Mouse (Mus musculus): ENCODE results near the gene Gm16506. TPM values are rescaled to one million over a fixed set of nuclear protein-coding genes. Genes with fewer than 3 reads are reported as not detected.
"Not testable (repeated sequence)": the region's sequence is repeated elsewhere in the genome, so short reads cannot be mapped to it uniquely, and the experiment has no call there.

The Gm16506 gene
- polyA plus RNA-seq (2015; fragmentation: Nextera tagmentation; extraction: Ambion mirVana): not detected in 2 replicates

DNA sequence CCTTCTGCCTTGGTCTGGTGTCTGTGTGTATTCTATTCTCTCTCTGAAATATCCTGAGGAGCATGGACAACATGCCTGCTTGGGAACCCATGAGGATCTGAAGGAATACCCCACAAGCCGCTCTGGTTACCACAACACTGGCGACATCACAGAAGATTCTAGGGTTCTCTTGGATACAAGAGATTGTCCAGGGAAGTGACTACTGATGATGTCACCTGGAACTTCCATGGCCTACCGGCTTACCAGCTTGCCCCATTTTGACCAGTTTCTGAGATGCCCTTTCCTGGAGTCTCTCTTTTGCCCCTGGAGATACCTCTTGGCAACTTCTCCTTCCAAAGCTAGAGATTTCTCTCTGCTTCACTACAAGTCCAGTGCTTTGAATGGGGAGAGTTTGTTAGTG lies at the start of gene Gm16506:
Gene Gm16506, minus strand, starts transcription at position 101 of the 400 bp plus-strand sequence.
- not testable (repeated sequence) for H3K27ac ChIP-seq; H3K4me1 ChIP-seq; H3K27me3 ChIP-seq; H3K9ac ChIP-seq; ATAC-seq (ENCODE audit: insufficient number of reproducible peaks, low FRiP score, low TSS enrichment, low read depth); H3K4me2 ChIP-seq; H3K9me3 ChIP-seq; H3K4me3 ChIP-seq; H3K36me3 ChIP-seq
- 97% methylated on average over 3 of the region's 3 CpGs for WGBS

DNA sequence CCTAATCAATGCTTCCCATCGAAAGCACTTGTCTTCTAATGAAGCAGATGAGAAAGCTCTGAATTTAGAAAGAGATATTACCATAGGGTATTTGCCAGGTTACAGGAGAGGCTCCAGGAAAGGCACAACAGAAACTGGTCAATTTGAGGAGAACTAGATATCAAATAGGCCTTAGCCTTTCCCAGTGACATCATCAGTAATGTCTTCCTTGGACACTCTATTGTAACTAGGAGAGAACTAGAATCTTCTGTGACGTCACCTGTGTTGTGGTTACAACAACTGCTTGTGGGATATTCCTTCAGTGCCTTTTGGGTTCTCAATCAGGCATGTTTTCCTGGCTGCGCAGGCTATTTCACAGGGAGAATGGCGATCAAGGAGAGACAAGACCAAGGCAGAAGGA lies 20.3 kb upstream of the Gm16506 start, which contains the start of gene Gm6526:
Gene Gm6526, plus strand, starts transcription at position 301 of the 400 bp plus-strand sequence.
- H3K4me2 ChIP-seq; ATAC-seq (ENCODE audit: insufficient number of reproducible peaks, low FRiP score, low TSS enrichment, low read depth); H3K4me3 ChIP-seq; H3K9ac ChIP-seq; H3K27me3 ChIP-seq; H3K9me3 ChIP-seq; H3K36me3 ChIP-seq; H3K4me1 ChIP-seq; H3K27ac ChIP-seq: not testable (repeated sequence)
- WGBS: 78% methylated on average over 4 of the region's 4 CpGs

DNA sequence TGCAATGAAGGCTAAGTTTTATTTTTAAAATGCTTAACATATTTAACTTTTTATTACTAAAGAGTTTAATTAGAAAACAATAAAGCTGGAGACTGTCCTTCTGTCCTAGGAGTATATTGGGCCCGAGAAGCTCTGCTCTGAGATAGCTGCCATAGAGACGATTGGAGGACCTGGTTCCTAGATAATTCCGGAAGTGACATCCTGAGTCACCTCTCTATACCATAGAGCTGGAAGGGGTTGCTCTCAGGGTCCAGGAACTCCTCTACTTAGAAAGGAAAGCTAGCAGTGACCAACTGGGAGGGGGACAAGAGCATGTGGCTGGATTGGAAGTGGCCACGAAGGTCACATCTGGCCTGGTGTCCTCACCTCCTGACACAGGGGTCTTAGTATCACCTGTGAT lies 29.7 kb downstream of the Gm16506 start, which contains the start of gene Gm7324:
Gene Gm7324, plus strand, starts transcription at position 208 of the 400 bp plus-strand sequence.
- not testable (repeated sequence) for H3K9ac ChIP-seq; ATAC-seq (ENCODE audit: insufficient number of reproducible peaks, low FRiP score, low TSS enrichment, low read depth)
- 80% methylated on average over 4 of the region's 4 CpGs for WGBS

DNA sequence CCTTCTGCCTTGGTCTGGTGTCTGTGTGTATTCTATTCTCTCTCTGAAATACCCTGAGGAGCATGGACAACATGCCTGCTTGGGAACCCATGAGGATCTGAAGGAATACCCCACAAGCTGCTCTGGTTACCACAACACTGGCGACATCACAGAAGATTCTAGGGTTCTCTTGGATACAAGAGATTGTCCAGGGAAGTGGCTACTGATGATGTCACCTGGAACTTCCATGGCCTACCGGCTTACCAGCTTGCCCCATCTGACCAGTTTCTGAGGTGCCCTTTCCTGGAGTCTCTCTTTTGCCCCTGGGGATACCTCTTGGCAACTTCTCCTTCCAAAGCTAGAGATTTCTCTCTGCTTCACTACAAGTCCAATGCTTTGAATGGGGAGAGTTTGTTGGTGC lies 50.2 kb downstream of the Gm16506 start, which contains the start of gene Gm8165:
Gene Gm8165, minus strand, starts transcription at position 101 of the 400 bp plus-strand sequence.
- not testable (repeated sequence) for H3K36me3 ChIP-seq; H3K27ac ChIP-seq; H3K4me1 ChIP-seq; H3K4me3 ChIP-seq; ATAC-seq (ENCODE audit: insufficient number of reproducible peaks, low FRiP score, low TSS enrichment, low read depth); H3K9ac ChIP-seq; H3K9me3 ChIP-seq; H3K27me3 ChIP-seq; H3K4me2 ChIP-seq
- 89% methylated on average over 1 of the region's 2 CpGs for WGBS

More for the DNA sequence above, 29.7 kb downstream of the Gm16506 start, which contains the start of gene Gm7324:
- H3K4me2 ChIP-seq, H3K9me3 ChIP-seq, H3K27me3 ChIP-seq, H3K4me3 ChIP-seq, H3K36me3 ChIP-seq, H3K4me1 ChIP-seq, H3K27ac ChIP-seq: not testable (repeated sequence)

Other genes starting within 250 kb of the Gm16506 start
- not detected in 2 replicates for gene Gm5799, start 183.9 kb downstream of the Gm16506 start, polyA plus RNA-seq (2015; fragmentation: Nextera tagmentation; extraction: Ambion mirVana)
- not detected in 2 replicates for gene Gm17654, start 148.3 kb downstream of the Gm16506 start, polyA plus RNA-seq (2015; fragmentation: Nextera tagmentation; extraction: Ambion mirVana)
- gene Gm10375, start 119.5 kb downstream of the Gm16506 start, polyA plus RNA-seq (2015; fragmentation: Nextera tagmentation; extraction: Ambion mirVana): not detected in 2 replicates
- gene Gm8165, start 50.3 kb downstream of the Gm16506 start, polyA plus RNA-seq (2015; fragmentation: Nextera tagmentation; extraction: Ambion mirVana): not detected in 2 replicates
- 0.73 and 1.0 TPM in 2 replicates for gene Gm7324, start 29.7 kb downstream of the Gm16506 start, polyA plus RNA-seq (2015; fragmentation: Nextera tagmentation; extraction: Ambion mirVana)
- gene Gm6526, start 20.4 kb upstream of the Gm16506 start, polyA plus RNA-seq (2015; fragmentation: Nextera tagmentation; extraction: Ambion mirVana): not detected in 2 replicates
- not detected in 2 replicates for gene Gm8180, start 57.3 kb upstream of the Gm16506 start, polyA plus RNA-seq (2015; fragmentation: Nextera tagmentation; extraction: Ambion mirVana)
- 0.63 and 0.70 TPM in 2 replicates for gene Ear1, start 148.0 kb upstream of the Gm16506 start, polyA plus RNA-seq (2015; fragmentation: Nextera tagmentation; extraction: Ambion mirVana)
- gene Ear10, start 196.1 kb upstream of the Gm16506 start, polyA plus RNA-seq (2015; fragmentation: Nextera tagmentation; extraction: Ambion mirVana): not detected in 2 replicates
- gene Gm8113, start 197.9 kb upstream of the Gm16506 start, polyA plus RNA-seq (2015; fragmentation: Nextera tagmentation; extraction: Ambion mirVana): 3.8 and 4.6 TPM in 2 replicates
- not detected in 2 replicates for gene Ang5, start 229.6 kb upstream of the Gm16506 start, polyA plus RNA-seq (2015; fragmentation: Nextera tagmentation; extraction: Ambion mirVana)